Mouse (Mus musculus): ENCODE results near the gene 2410015M20Rik. TPM values are rescaled to one million over a fixed set of nuclear protein-coding genes. Genes with fewer than 3 reads are reported as not detected.

The 2410015M20Rik gene
- polyA plus RNA-seq (2015; fragmentation: Nextera tagmentation; extraction: Ambion mirVana), result 186 and 221 TPM in 2 replicates

DNA sequence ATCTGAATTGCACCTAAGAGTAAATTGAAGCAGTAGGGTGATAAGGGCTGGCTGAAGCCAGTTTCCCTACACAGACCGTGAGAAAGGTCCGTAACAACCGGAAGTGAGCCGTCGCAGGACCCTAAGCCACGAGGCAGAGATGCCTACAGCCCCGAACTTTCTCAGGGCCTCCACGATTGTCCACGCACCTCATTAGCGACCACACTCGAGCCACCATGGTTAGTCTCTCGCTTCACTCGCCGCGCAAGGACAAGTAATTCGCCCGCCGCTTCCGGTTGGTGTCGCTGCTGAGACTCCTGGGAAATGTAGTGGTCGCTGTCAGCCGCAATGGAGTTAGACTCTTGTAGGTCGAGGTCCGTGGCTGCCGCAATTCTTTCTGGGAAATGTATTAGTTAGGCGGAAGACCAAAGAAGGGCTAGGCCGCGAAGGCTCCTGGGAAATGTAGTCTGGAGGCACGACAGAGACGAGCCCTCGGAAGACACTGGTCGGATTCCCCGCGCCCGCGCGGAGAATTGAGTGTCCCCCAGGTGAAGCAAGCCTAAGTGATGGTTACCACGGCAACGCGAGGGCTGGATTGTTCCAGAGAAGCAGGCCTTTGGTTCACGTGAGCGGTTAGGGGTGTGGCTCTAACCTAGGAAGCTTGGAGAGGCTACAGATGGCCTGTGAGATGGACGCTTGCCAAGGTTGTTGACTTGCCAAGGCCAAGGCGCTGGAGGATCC is at the start of gene 2410015M20Rik:
Gene 2410015M20Rik (minus strand): TSS at position 320 of the 720 bp plus-strand sequence.
- Histone ChIP-seq H3K36me3 (ENCODE audit: control insufficient read depth, insufficient read depth, low read length) (peaks cover 23% of the 10 kb centered on the region), H3K4me1 (ENCODE audit: control insufficient read depth, insufficient read depth, low read depth, low read length) (peaks cover 27% of the 10 kb centered on the region), H3K4me3 (ENCODE audit: low read length) (peak within 1 kb of the TSS; percentile 65), H3K9me3 (ENCODE audit: control insufficient read depth, low read length) (no peaks in the 10 kb centered on the region), H3K9ac (ENCODE audit: low read depth, low read length) (peak within 1 kb of the TSS; percentile 81), H3K27ac (ENCODE audit: low read depth, low read length) (peak within 1 kb of the TSS; percentile 85), H3K27me3 (replicated peaks; ENCODE audit: control insufficient read depth, insufficient read depth, low read length) (no peaks in the 10 kb centered on the region), H3K4me2 (ENCODE audit: low read length) (peak within 1 kb of the TSS; percentile 86)
- ATAC-seq, result peak; percentile 91
- WGBS, result under 1% methylated on average over 44 of the region's 44 CpGs

DNA sequence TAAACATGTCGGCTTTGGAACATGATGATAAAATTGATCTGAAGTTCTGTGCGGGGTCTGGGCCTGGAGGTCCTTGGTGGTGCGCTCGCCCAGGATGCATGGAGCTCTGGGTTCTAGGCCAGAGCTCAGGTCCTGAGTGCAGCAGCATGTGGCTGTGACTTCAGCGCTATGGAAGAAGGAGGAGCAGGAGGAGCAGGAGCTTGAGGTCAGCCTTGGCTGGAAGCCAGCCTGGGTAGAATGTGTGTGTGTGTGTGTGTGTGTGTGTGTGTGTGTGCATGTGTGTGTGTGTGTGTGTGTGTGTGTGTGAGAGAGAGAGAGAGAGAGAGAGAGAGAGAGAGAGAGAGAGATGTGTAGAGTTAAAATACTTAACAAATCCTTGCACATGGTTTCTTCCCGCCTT is 46.6 kb upstream of the 2410015M20Rik start:
- no peak overlapping the region for H3K4me2 ChIP-seq (ENCODE audit: low read length)
- H3K4me1 ChIP-seq (ENCODE audit: control insufficient read depth, insufficient read depth, low read depth, low read length), result no peaks in the 10 kb centered on the region
- H3K27ac ChIP-seq (ENCODE audit: low read depth, low read length), result no peak overlapping the region
- H3K9me3 ChIP-seq (ENCODE audit: control insufficient read depth, low read length), result no peaks in the 10 kb centered on the region
- no peak for ATAC-seq
- no peak overlapping the region for H3K4me3 ChIP-seq (ENCODE audit: low read length)
- H3K9ac ChIP-seq (ENCODE audit: low read depth, low read length), result no peak overlapping the region
- no peaks in the 10 kb centered on the region for H3K36me3 ChIP-seq (ENCODE audit: control insufficient read depth, insufficient read depth, low read length)
- 84% methylated on average over 6 of the region's 6 CpGs for WGBS
- no peaks in the 10 kb centered on the region for H3K27me3 ChIP-seq (replicated peaks; ENCODE audit: control insufficient read depth, insufficient read depth, low read length)

DNA sequence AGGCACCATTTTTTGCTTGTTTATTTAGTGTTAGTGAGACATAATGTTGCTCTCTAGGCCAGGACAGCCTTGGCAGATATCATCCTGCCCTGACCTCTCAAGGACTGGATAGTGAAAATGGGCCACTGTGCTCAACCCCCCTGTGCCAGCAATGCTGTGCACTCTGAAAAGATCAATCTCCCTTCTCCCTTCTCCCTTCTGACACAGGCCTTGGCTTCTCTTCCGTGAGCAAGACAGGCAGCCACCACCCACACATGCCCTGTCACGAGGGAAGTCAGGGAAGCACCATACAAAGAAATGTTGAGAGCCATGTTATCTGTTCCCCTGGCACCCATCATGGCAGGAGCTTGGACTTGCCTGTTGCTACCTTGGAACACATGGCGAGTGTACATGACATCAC is 45.7 kb upstream of the 2410015M20Rik start:
- H3K9ac ChIP-seq (ENCODE audit: low read depth, low read length), result no peak overlapping the region
- no peaks in the 10 kb centered on the region for H3K4me1 ChIP-seq (ENCODE audit: control insufficient read depth, insufficient read depth, low read depth, low read length)
- 87% methylated on average over 3 of the region's 3 CpGs for WGBS
- H3K4me2 ChIP-seq (ENCODE audit: low read length), result no peak overlapping the region
- H3K4me3 ChIP-seq (ENCODE audit: low read length), result no peak overlapping the region
- H3K36me3 ChIP-seq (ENCODE audit: control insufficient read depth, insufficient read depth, low read length), result no peaks in the 10 kb centered on the region
- H3K27me3 ChIP-seq (replicated peaks; ENCODE audit: control insufficient read depth, insufficient read depth, low read length), result no peaks in the 10 kb centered on the region
- no peak overlapping the region for H3K27ac ChIP-seq (ENCODE audit: low read depth, low read length)
- H3K9me3 ChIP-seq (ENCODE audit: control insufficient read depth, low read length), result no peaks in the 10 kb centered on the region
- no peak for ATAC-seq

GRCm38 (mm10) chr17:56654771-56655170 is 45.2 kb upstream of the 2410015M20Rik start:
- no peak overlapping the region for H3K4me2 ChIP-seq (ENCODE audit: low read length)
- no peaks in the 10 kb centered on the region for H3K27me3 ChIP-seq (replicated peaks; ENCODE audit: control insufficient read depth, insufficient read depth, low read length)
- H3K27ac ChIP-seq (ENCODE audit: low read depth, low read length), result no peak overlapping the region
- H3K36me3 ChIP-seq (ENCODE audit: control insufficient read depth, insufficient read depth, low read length), result no peaks in the 10 kb centered on the region
- H3K4me3 ChIP-seq (ENCODE audit: low read length), result no peak overlapping the region
- no peak for ATAC-seq
- no peaks in the 10 kb centered on the region for H3K9me3 ChIP-seq (ENCODE audit: control insufficient read depth, low read length)
- H3K9ac ChIP-seq (ENCODE audit: low read depth, low read length), result no peak overlapping the region
- 80% methylated on average over 2 of the region's 2 CpGs for WGBS
- H3K4me1 ChIP-seq (ENCODE audit: control insufficient read depth, insufficient read depth, low read depth, low read length), result no peaks in the 10 kb centered on the region

DNA sequence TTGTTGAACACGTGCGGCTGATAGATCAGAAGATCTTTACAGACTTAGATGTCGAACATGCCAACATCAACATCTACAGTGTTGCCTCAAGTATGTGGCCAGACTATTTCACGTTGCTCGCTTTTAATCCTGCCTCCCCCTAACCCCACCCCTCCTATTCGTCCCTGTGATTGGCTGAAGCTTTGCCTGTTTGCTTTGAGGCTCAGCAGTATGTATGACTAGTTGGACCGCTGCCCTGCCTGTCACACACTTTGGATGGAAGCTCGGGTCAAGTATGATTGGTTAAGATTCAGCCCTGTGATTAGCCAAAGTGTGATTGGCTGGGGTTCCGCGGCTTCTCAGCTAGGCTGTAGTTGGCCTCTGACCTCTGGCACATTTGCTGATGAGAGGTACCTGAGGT is 42.2 kb upstream of the 2410015M20Rik start:
- Histone ChIP-seq H3K27me3 (replicated peaks; ENCODE audit: control insufficient read depth, insufficient read depth, low read length) (no peaks in the 10 kb centered on the region), H3K4me2 (ENCODE audit: low read length) (no peak overlapping the region), H3K36me3 (ENCODE audit: control insufficient read depth, insufficient read depth, low read length) (no peaks in the 10 kb centered on the region), H3K9ac (ENCODE audit: low read depth, low read length) (no peak overlapping the region), H3K4me1 (ENCODE audit: control insufficient read depth, insufficient read depth, low read depth, low read length) (no peaks in the 10 kb centered on the region), H3K9me3 (ENCODE audit: control insufficient read depth, low read length) (no peaks in the 10 kb centered on the region), H3K27ac (ENCODE audit: low read depth, low read length) (no peak overlapping the region), H3K4me3 (ENCODE audit: low read length) (no peak overlapping the region)
- no peak for ATAC-seq
- 42% methylated on average over 10 of the region's 10 CpGs for WGBS

GRCm38 (mm10) chr17:56647546-56647945 is 38.0 kb upstream of the 2410015M20Rik start:
- ATAC-seq, result no peak

DNA sequence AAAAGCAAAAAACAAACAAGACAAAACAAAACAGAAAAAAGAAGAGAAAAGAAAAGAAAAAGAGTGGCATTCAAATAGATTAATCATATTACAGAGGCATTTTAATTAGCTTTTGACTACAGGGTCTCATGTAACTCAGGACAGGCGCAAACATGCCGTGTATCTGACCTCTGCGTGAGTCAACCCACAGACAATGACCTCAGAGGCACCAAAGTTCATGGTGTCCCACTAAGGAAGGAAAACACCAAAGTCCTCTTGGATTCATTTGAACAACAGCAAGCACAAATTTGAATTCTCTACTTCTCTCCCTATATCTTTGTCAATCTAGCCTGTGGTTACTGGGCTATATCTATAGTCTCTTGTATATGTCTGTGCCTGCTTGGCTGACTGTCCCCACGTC is 33.7 kb upstream of the 2410015M20Rik start:
- Histone ChIP-seq H3K36me3 (ENCODE audit: control insufficient read depth, insufficient read depth, low read length) (no peaks in the 10 kb centered on the region), H3K27ac (ENCODE audit: low read depth, low read length) (no peak overlapping the region), H3K4me2 (ENCODE audit: low read length) (no peak overlapping the region), H3K4me3 (ENCODE audit: low read length) (no peak overlapping the region), H3K9ac (ENCODE audit: low read depth, low read length) (no peak overlapping the region), H3K4me1 (ENCODE audit: control insufficient read depth, insufficient read depth, low read depth, low read length) (no peaks in the 10 kb centered on the region), H3K27me3 (replicated peaks; ENCODE audit: control insufficient read depth, insufficient read depth, low read length) (no peaks in the 10 kb centered on the region), H3K9me3 (ENCODE audit: control insufficient read depth, low read length) (no peaks in the 10 kb centered on the region)
- 79% methylated on average over 4 of the region's 4 CpGs for WGBS
- ATAC-seq, result no peak

More at GRCm38 (mm10) chr17:56647546-56647945, 38.0 kb upstream of the 2410015M20Rik start:
- Histone ChIP-seq H3K27ac (ENCODE audit: low read depth, low read length) (no peak overlapping the region), H3K36me3 (ENCODE audit: control insufficient read depth, insufficient read depth, low read length) (no peaks in the 10 kb centered on the region), H3K4me1 (ENCODE audit: control insufficient read depth, insufficient read depth, low read depth, low read length) (no peaks in the 10 kb centered on the region), H3K4me2 (ENCODE audit: low read length) (no peak overlapping the region), H3K27me3 (replicated peaks; ENCODE audit: control insufficient read depth, insufficient read depth, low read length) (no peaks in the 10 kb centered on the region), H3K9me3 (ENCODE audit: control insufficient read depth, low read length) (no peaks in the 10 kb centered on the region), H3K4me3 (ENCODE audit: low read length) (no peak overlapping the region), H3K9ac (ENCODE audit: low read depth, low read length) (no peak overlapping the region)
- WGBS, result 63% methylated on average over 13 of the region's 13 CpGs

GRCm38 (mm10) chr17:56634023-56634422 is 24.5 kb upstream of the 2410015M20Rik start:
- Histone ChIP-seq H3K4me3 (ENCODE audit: low read length) (no peak overlapping the region), H3K27ac (ENCODE audit: low read depth, low read length) (no peak overlapping the region), H3K4me1 (ENCODE audit: control insufficient read depth, insufficient read depth, low read depth, low read length) (no peaks in the 10 kb centered on the region), H3K9ac (ENCODE audit: low read depth, low read length) (no peak overlapping the region), H3K9me3 (ENCODE audit: control insufficient read depth, low read length) (no peaks in the 10 kb centered on the region), H3K4me2 (ENCODE audit: low read length) (no peak overlapping the region), H3K27me3 (replicated peaks; ENCODE audit: control insufficient read depth, insufficient read depth, low read length) (no peaks in the 10 kb centered on the region), H3K36me3 (ENCODE audit: control insufficient read depth, insufficient read depth, low read length) (no peaks in the 10 kb centered on the region)
- no peak for ATAC-seq
- WGBS, result 84% methylated on average over 6 of the region's 6 CpGs

GRCm38 (mm10) chr17:56631807-56632206 is 22.2 kb upstream of the 2410015M20Rik start:
- Histone ChIP-seq H3K4me2 (ENCODE audit: low read length) (no peak overlapping the region), H3K27me3 (replicated peaks; ENCODE audit: control insufficient read depth, insufficient read depth, low read length) (no peaks in the 10 kb centered on the region), H3K4me3 (ENCODE audit: low read length) (no peak overlapping the region), H3K9me3 (ENCODE audit: control insufficient read depth, low read length) (no peaks in the 10 kb centered on the region), H3K27ac (ENCODE audit: low read depth, low read length) (no peak overlapping the region), H3K36me3 (ENCODE audit: control insufficient read depth, insufficient read depth, low read length) (no peaks in the 10 kb centered on the region), H3K4me1 (ENCODE audit: control insufficient read depth, insufficient read depth, low read depth, low read length) (no peaks in the 10 kb centered on the region), H3K9ac (ENCODE audit: low read depth, low read length) (no peak overlapping the region)
- WGBS, result 40% methylated on average over 4 of the region's 4 CpGs
- ATAC-seq, result no peak
